Mouse (Mus musculus) midbrain, embryonic 13.5 days (tissue): ENCODE data around the gene Flrt1. TPM values are rescaled to one million over a fixed set of nuclear protein-coding genes. Genes with fewer than 3 reads are reported as not detected.

ENCODE experiments used
- ATAC-seq: fragments of 200-750 bp; cut with Nextera tagmentation; 2 replicates; pipeline ENCODE4 v1.8.0; 2017; ENCODE audit warnings: mild to moderate bottlenecking, moderate TSS enrichment, moderate library complexity
- H3K27ac ChIP-seq: fragments of 300-500 bp; sonication (generic); 2 replicates; pipeline ENCODE4 v1.5.1; 2015; ENCODE audit warnings: inconsistent platforms, mild to moderate bottlenecking, moderate library complexity
- H3K27me3 ChIP-seq: fragments of 300-500 bp; sonication (generic); 2 replicates; pipeline ENCODE4 v1.6.1; 2015; ENCODE audit warnings: mild to moderate bottlenecking, inconsistent platforms
- H3K36me3 ChIP-seq: fragments of 300-500 bp; sonication (generic); 2 replicates; pipeline ENCODE4 v1.6.1; 2015; ENCODE audit warnings: mild to moderate bottlenecking, inconsistent platforms
- H3K4me1 ChIP-seq: fragments of 300-500 bp; sonication (generic); replicated peaks from 2 replicates; pipeline ENCODE4 v1.6.1; 2015; ENCODE audit warnings: inconsistent platforms
- H3K4me2 ChIP-seq: fragments of 300-500 bp; sonication (generic); replicated peaks from 2 replicates; pipeline ENCODE4 v1.6.1; 2015; ENCODE audit warnings: moderate library complexity, mild to moderate bottlenecking, inconsistent platforms
- H3K4me3 ChIP-seq: fragments of 300-500 bp; sonication (generic); replicated peaks from 2 replicates; pipeline ENCODE4 v1.5.1; 2015; ENCODE audit warnings: mild to moderate bottlenecking, inconsistent platforms
- H3K9ac ChIP-seq: fragments of 300-500 bp; sonication (generic); replicated peaks from 2 replicates; pipeline ENCODE4 v1.6.1; 2015; ENCODE audit warnings: mild to moderate bottlenecking, inconsistent platforms
- H3K9me3 ChIP-seq: fragments of 300-500 bp; sonication (generic); 2 replicates; pipeline ENCODE4 v1.6.1; 2016; ENCODE audit warnings: mild to moderate bottlenecking, inconsistent platforms
- WGBS: fragments of 180-500 bp; shearing (Covaris S2); methylation state at CpG from one replicate; pipeline ENCODE4 v1.1.7; 2015; 5-methylcytosine and 5-hydroxymethylcytosine counted together
- polyA plus RNA-seq: library from polyadenylated mRNA; unstranded; fragments of >200 nt; fragmentation: Nextera tagmentation; extraction: Ambion mirVana; gene quantifications from 2 replicates; pipeline ENCODE4 v1.2.1, GENCODE M21; 2015

The Flrt1 gene
- polyA plus RNA-seq, 1 experiment from 2014 or later = 9.2 TPM

- Histone ChIP-seq H3K4me3 (no peak overlapping the region), H3K27ac (peak overlapping the region; percentile 79), H3K4me1 (peaks cover 69% of the 10 kb centered on the region), H3K9ac (0 out of 2 replicates have a peak overlapping the region, but pooled peaks have one; percentile 19), H3K27me3 (peaks cover 36% of the 10 kb centered on the region), H3K4me2 (no peak overlapping the region), H3K36me3 (peaks cover 10% of the 10 kb centered on the region; the same call in 1 of the 2 replicates), H3K9me3 (no peaks in the 10 kb centered on the region)
- WGBS = 81% methylated on average over 5 of the region's 5 CpGs
- no peak for ATAC-seq
These were observed 12.8 kb downstream of the Flrt1 start for GRCm38 (mm10) chr19:7092756-7093155.

GRCm38 (mm10) chr19:7091448-7092050 is 14.0 kb downstream of the Flrt1 start:
- H3K4me3 ChIP-seq = no peak overlapping the region
- no peaks in the 10 kb centered on the region for H3K9me3 ChIP-seq
- H3K4me1 ChIP-seq = peaks cover 77% of the 10 kb centered on the region
- H3K9ac ChIP-seq = peak overlapping the region; percentile 40; the same call in 1 of the 2 replicates
- peaks cover 10% of the 10 kb centered on the region; the same call in 1 of the 2 replicates for H3K36me3 ChIP-seq
- H3K4me2 ChIP-seq = no peak overlapping the region
- peak overlapping the region; percentile 79 for H3K27ac ChIP-seq
- peaks cover 36% of the 10 kb centered on the region for H3K27me3 ChIP-seq
- ATAC-seq = peak; percentile 37; the same call in 1 of the 2 replicates
- 26% methylated on average over 10 of the region's 10 CpGs for WGBS

- H3K27ac ChIP-seq = peak overlapping the region; percentile 79
- H3K4me1 ChIP-seq = peaks cover 85% of the 10 kb centered on the region
- H3K27me3 ChIP-seq = peaks cover 36% of the 10 kb centered on the region
- peak overlapping the region; percentile 12; the same call in 1 of the 2 replicates for H3K4me2 ChIP-seq
- 4% methylated on average over 10 of the region's 10 CpGs for WGBS
- no peaks in the 10 kb centered on the region for H3K9me3 ChIP-seq
- ATAC-seq = peak; percentile 37
- H3K4me3 ChIP-seq = no peak overlapping the region
- H3K9ac ChIP-seq = peak overlapping the region; percentile 42; the same call in 1 of the 2 replicates
- H3K36me3 ChIP-seq = peaks cover 4% of the 10 kb centered on the region; the same call in 1 of the 2 replicates
These were observed 15.0 kb downstream of the Flrt1 start for GRCm38 (mm10) chr19:7090369-7091064.

GRCm38 (mm10) chr19:7089842-7090251 is 15.7 kb downstream of the Flrt1 start:
- H3K9ac ChIP-seq = 0 out of 2 replicates have a peak overlapping the region, but pooled peaks have one; percentile 42

GRCm38 (mm10) chr19:7089050-7089449 is 16.5 kb downstream of the Flrt1 start:
- no peaks in the 10 kb centered on the region for H3K9me3 ChIP-seq
- ATAC-seq = no peak
- H3K4me2 ChIP-seq = no peak overlapping the region
- peaks cover 32% of the 10 kb centered on the region for H3K27me3 ChIP-seq
- no peak overlapping the region for H3K9ac ChIP-seq
- no peak overlapping the region for H3K27ac ChIP-seq
- H3K36me3 ChIP-seq = no peaks in the 10 kb centered on the region
- H3K4me1 ChIP-seq = peaks cover 94% of the 10 kb centered on the region
- WGBS = 65% methylated on average over 5 of the region's 5 CpGs
- H3K4me3 ChIP-seq = no peak overlapping the region

More at GRCm38 (mm10) chr19:7089842-7090251, 15.7 kb downstream of the Flrt1 start:
- peaks cover 91% of the 10 kb centered on the region for H3K4me1 ChIP-seq
- no peaks in the 10 kb centered on the region for H3K9me3 ChIP-seq
- 21% methylated on average over 7 of the region's 7 CpGs for WGBS
- H3K4me3 ChIP-seq = no peak overlapping the region
- peaks cover 32% of the 10 kb centered on the region for H3K27me3 ChIP-seq
- peak overlapping the region; percentile 79 for H3K27ac ChIP-seq
- no peak for ATAC-seq
- no peaks in the 10 kb centered on the region for H3K36me3 ChIP-seq
- no peak overlapping the region for H3K4me2 ChIP-seq

- Histone ChIP-seq H3K27me3 (peaks cover 32% of the 10 kb centered on the region), H3K27ac (no peak overlapping the region), H3K4me2 (no peak overlapping the region), H3K9me3 (no peaks in the 10 kb centered on the region), H3K9ac (peak overlapping the region; percentile 32; the same call in 1 of the 2 replicates), H3K36me3 (no peaks in the 10 kb centered on the region), H3K4me3 (no peak overlapping the region), H3K4me1 (peaks cover 94% of the 10 kb centered on the region)
- WGBS = 14% methylated on average over 9 of the region's 9 CpGs
- no peak for ATAC-seq
These were observed 17.0 kb downstream of the Flrt1 start for GRCm38 (mm10) chr19:7088558-7088957.

- Histone ChIP-seq H3K4me1 (peaks cover 73% of the 10 kb centered on the region), H3K36me3 (no peaks in the 10 kb centered on the region), H3K27ac (peak overlapping the region; percentile 71), H3K4me2 (no peak overlapping the region), H3K27me3 (peaks cover 55% of the 10 kb centered on the region), H3K9ac (no peak overlapping the region), H3K4me3 (no peak overlapping the region), H3K9me3 (no peaks in the 10 kb centered on the region)
- WGBS = 41% methylated on average over 15 of the region's 15 CpGs
- ATAC-seq = no peak
These were observed 20.8 kb downstream of the Flrt1 start for GRCm38 (mm10) chr19:7084734-7085133.

- H3K9me3 ChIP-seq = no peaks in the 10 kb centered on the region
- H3K4me1 ChIP-seq = peaks cover 67% of the 10 kb centered on the region
- H3K36me3 ChIP-seq = no peaks in the 10 kb centered on the region
- H3K4me3 ChIP-seq = no peak overlapping the region
- H3K27me3 ChIP-seq = peaks cover 64% of the 10 kb centered on the region
- 0 out of 2 replicates have a peak overlapping the region, but pooled peaks have one; percentile 13 for H3K4me2 ChIP-seq
- peak overlapping the region; percentile 71 for H3K27ac ChIP-seq
- WGBS = 15% methylated on average over 14 of the region's 14 CpGs
- ATAC-seq = peak; percentile 76
- no peak overlapping the region for H3K9ac ChIP-seq
These were observed 22.3 kb downstream of the Flrt1 start for GRCm38 (mm10) chr19:7083035-7083794.

GRCm38 (mm10) chr19:7081516-7082266 is 23.8 kb downstream of the Flrt1 start:
- Histone ChIP-seq H3K4me3 (no peak overlapping the region), H3K4me2 (no peak overlapping the region), H3K4me1 (peaks cover 66% of the 10 kb centered on the region), H3K27ac (no peak overlapping the region), H3K36me3 (no peaks in the 10 kb centered on the region), H3K27me3 (peaks cover 59% of the 10 kb centered on the region), H3K9me3 (no peaks in the 10 kb centered on the region), H3K9ac (no peak overlapping the region)
- no peak for ATAC-seq
- WGBS = 86% methylated on average over 7 of the region's 7 CpGs

GRCm38 (mm10) chr19:7078271-7078670 is 27.3 kb downstream of the Flrt1 start:
- no peak for ATAC-seq
- Histone ChIP-seq H3K36me3 (no peaks in the 10 kb centered on the region), H3K9ac (no peak overlapping the region), H3K27me3 (peaks cover 64% of the 10 kb centered on the region), H3K9me3 (no peaks in the 10 kb centered on the region), H3K27ac (no peak overlapping the region), H3K4me1 (peaks cover 50% of the 10 kb centered on the region), H3K4me3 (no peak overlapping the region), H3K4me2 (no peak overlapping the region)
- WGBS = 86% methylated on average over 7 of the region's 7 CpGs

GRCm38 (mm10) chr19:7077666-7078065 is 27.9 kb downstream of the Flrt1 start:
- H3K9me3 ChIP-seq = no peaks in the 10 kb centered on the region
- no peak for ATAC-seq
- no peaks in the 10 kb centered on the region for H3K36me3 ChIP-seq
- WGBS = 32% methylated on average over 9 of the region's 9 CpGs
- peaks cover 68% of the 10 kb centered on the region for H3K27me3 ChIP-seq
- no peak overlapping the region for H3K4me3 ChIP-seq
- no peak overlapping the region for H3K9ac ChIP-seq
- peaks cover 50% of the 10 kb centered on the region for H3K4me1 ChIP-seq
- no peak overlapping the region for H3K4me2 ChIP-seq
- H3K27ac ChIP-seq = no peak overlapping the region
